Mouse (Mus musculus) cortical plate, adult 2 months (tissue): ENCODE measurements around the gene Olfr342.

ENCODE experiments used
- CTCF ChIP-seq: fragments of 200-500 bp; IDR thresholded peaks from 2 replicates; pipeline ENCODE4 v1.5.1; 2011; ENCODE audit warnings: mild to moderate bottlenecking, control low read depth, low read length; ENCODE audit not compliant: insufficient read depth; ENCODE audit errors: extremely low read depth
- POLR2A ChIP-seq: fragments of 200-500 bp; IDR thresholded peaks from 2 replicates; pipeline ENCODE4 v1.6.1; 2011; ENCODE audit warnings: mild to moderate bottlenecking, low read length, control low read depth; ENCODE audit not compliant: insufficient read depth; ENCODE audit errors: extremely low read depth

- TF ChIP-seq POLR2A (no peak), CTCF (no peak)
Observed at GRCm38 (mm10) chr2:36567022-36567421, 42.2 kb downstream of the Olfr342 start.
